ENCODE assay signal across 16 mouse cellular contexts in genomic region chr8:46865428-46865827, GRCm38 (mm10).
"Had no signal": no experiment of that assay in that cellular context is flagged by ENCODE, and none has a peak within 500 bp of the region (broad histone marks: within the 10 kb centered on the region; RNA-seq: fewer than 3 reads in every experiment).

No protein-coding gene starts in this region.

- DNase-seq: liver, postnatal 0 days; lung, adult 2 months; lung, postnatal 14 days; lung, postnatal 36 days; right cerebral cortex, postnatal 14 days; thymus, adult 2 months; thymus, postnatal 25 days; thymus, postnatal 4 days had no signal

- H3K4me3 ChIP-seq: lung, embryonic 15.5 days; megakaryocyte, embryonic 14.5 days; midbrain, embryonic 13.5 days; midbrain, embryonic 15.5 days; neural tube, embryonic 13.5 days; neural tube, embryonic 15.5 days; stomach, embryonic 15.5 days had no signal

- H3K27me3 ChIP-seq: lung, embryonic 15.5 days; midbrain, embryonic 13.5 days; midbrain, embryonic 15.5 days; neural tube, embryonic 13.5 days; neural tube, embryonic 15.5 days; stomach, embryonic 15.5 days had no signal

- H3K4me2 ChIP-seq: lung, embryonic 15.5 days; midbrain, embryonic 11.5 days; midbrain, embryonic 13.5 days; midbrain, embryonic 15.5 days; neural tube, embryonic 13.5 days; neural tube, embryonic 15.5 days; stomach, embryonic 15.5 days had no signal

- H3K36me3 ChIP-seq: lung, embryonic 15.5 days; midbrain, embryonic 13.5 days; midbrain, embryonic 15.5 days; neural tube, embryonic 13.5 days; neural tube, embryonic 15.5 days; stomach, embryonic 15.5 days had no signal
